Mouse (Mus musculus) limb, embryonic 12.5 days (tissue): ENCODE measurements around the gene Parva. TPM values are rescaled to one million over a fixed set of nuclear protein-coding genes. Genes with fewer than 3 reads are reported as not detected.
A peak's percentile ranks its signal among the peaks of the same experiment; 100 is the strongest.

ENCODE experiments used
- ATAC-seq: fragments of 200-750 bp; cut with Nextera tagmentation; 2 replicates; pipeline ENCODE4 v1.8.0; 2017; ENCODE audit warnings: low read depth, moderate TSS enrichment; ENCODE audit not compliant: insufficient number of reproducible peaks, insufficient read depth, low FRiP score, low TSS enrichment
- H3K27ac ChIP-seq: fragments of 300-500 bp; sonication (generic); 2 replicates; pipeline ENCODE4 v1.5.1; 2016; ENCODE audit warnings: mild to moderate bottlenecking, moderate library complexity
- H3K27me3 ChIP-seq: fragments of 300-500 bp; sonication (generic); 2 replicates; pipeline ENCODE4 v1.6.1; 2016; ENCODE audit warnings: mild to moderate bottlenecking, moderate library complexity
- H3K36me3 ChIP-seq: fragments of 300-500 bp; sonication (generic); 2 replicates; pipeline ENCODE4 v1.6.1; 2016; ENCODE audit warnings: mild to moderate bottlenecking, moderate library complexity
- H3K4me1 ChIP-seq: fragments of 300-500 bp; sonication (generic); replicated peaks from 2 replicates; pipeline ENCODE4 v1.6.1; 2016
- H3K4me2 ChIP-seq: fragments of 300-500 bp; sonication (generic); 2 replicates; pipeline ENCODE4 v1.6.1; 2016; ENCODE audit warnings: mild to moderate bottlenecking, moderate library complexity
- H3K4me3 ChIP-seq: fragments of 300-500 bp; sonication (generic); replicated peaks from 2 replicates; pipeline ENCODE4 v1.5.1; 2016; ENCODE audit warnings: mild to moderate bottlenecking
- H3K9ac ChIP-seq: fragments of 300-500 bp; sonication (generic); replicated peaks from 2 replicates; pipeline ENCODE4 v1.6.1; 2016; ENCODE audit warnings: mild to moderate bottlenecking, moderate library complexity
- H3K9me3 ChIP-seq: fragments of 300-500 bp; sonication (generic); 2 replicates; pipeline ENCODE4 v1.6.1; 2016; ENCODE audit warnings: mild to moderate bottlenecking, moderate library complexity
- WGBS: fragments of 180-500 bp; shearing (Covaris S2); methylation state at CpG from one replicate; pipeline ENCODE4 v1.1.7; 2016; 5-methylcytosine and 5-hydroxymethylcytosine counted together
- polyA plus RNA-seq: library from polyadenylated mRNA; unstranded; fragments of >200 nt; fragmentation: Nextera tagmentation; extraction: Ambion mirVana; gene quantifications from 2 replicates; pipeline ENCODE4 v1.2.1, GENCODE M21; 2016

Gene Parva
- polyA plus RNA-seq, 1 experiment from 2014 or later, result 82.7 TPM

DNA sequence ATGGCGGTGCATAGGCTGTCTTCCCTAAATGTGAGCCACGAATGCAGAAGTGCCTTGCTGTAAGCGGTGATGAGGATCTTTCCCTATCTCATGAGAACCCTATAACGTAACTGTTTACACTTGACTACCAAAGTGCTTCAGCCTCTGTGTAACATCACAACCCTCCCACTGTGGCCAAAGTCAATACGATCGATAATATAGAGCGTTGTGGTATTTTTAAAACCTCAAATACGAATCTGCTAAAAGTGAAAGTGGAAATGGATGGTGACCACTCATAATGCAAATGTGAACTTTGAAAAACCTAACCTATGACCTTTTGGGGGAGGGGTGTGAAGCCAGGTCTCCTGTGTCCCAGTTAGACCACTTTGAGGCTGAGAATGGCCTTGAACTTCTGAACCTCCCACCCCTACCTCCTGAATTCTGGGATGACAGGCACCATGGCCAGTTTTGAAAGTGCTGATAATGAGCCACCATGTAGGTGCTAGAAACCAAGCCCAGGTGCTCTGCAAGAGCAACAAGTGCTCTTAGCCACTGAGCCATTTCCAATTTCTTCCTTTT lies 87.4 kb downstream of the Parva start:
- ATAC-seq, result no peak
- no peak overlapping the region for H3K4me3 ChIP-seq
- H3K9ac ChIP-seq, result no peak overlapping the region
- H3K36me3 ChIP-seq, result no peaks in the 10 kb centered on the region
- no peak overlapping the region for H3K27ac ChIP-seq
- no peak overlapping the region for H3K4me2 ChIP-seq
- H3K27me3 ChIP-seq, result no peaks in the 10 kb centered on the region
- 95% methylated on average over 8 of the region's 8 CpGs for WGBS
- H3K4me1 ChIP-seq, result peaks cover 32% of the 10 kb centered on the region
- no peaks in the 10 kb centered on the region for H3K9me3 ChIP-seq

DNA sequence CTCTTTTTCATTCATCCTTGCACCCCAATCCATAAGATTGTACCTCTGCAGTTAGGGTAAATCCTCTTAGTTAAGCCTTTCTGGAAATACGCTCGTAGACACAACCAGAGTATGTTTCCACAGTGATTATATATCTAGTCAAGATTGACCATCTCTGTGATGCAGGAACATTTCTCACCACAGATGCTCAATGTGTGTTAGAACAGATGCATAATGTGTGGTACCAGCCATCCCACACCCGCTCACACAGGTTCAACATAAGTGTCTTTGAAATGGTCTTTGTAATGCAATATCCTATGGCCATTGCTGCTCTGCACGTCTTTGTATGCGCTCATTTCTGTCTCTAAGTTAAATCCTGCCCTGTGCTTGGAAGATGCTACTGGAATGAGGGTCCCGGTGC lies 98.2 kb downstream of the Parva start:
- ATAC-seq, result no peak

GRCm38 (mm10) chr7:112526226-112526625 lies 98.9 kb downstream of the Parva start:
- no peak for ATAC-seq

More for the DNA sequence above, 98.2 kb downstream of the Parva start:
- Histone ChIP-seq H3K27me3 (no peaks in the 10 kb centered on the region), H3K36me3 (0 out of 2 replicates have a peak, but pooled peaks cover 4% of the 10 kb centered on the region), H3K4me3 (no peak overlapping the region), H3K27ac (no peak overlapping the region), H3K4me1 (peaks cover 27% of the 10 kb centered on the region), H3K4me2 (no peak overlapping the region), H3K9me3 (no peaks in the 10 kb centered on the region), H3K9ac (no peak overlapping the region)
- 92% methylated on average over 6 of the region's 6 CpGs for WGBS

DNA sequence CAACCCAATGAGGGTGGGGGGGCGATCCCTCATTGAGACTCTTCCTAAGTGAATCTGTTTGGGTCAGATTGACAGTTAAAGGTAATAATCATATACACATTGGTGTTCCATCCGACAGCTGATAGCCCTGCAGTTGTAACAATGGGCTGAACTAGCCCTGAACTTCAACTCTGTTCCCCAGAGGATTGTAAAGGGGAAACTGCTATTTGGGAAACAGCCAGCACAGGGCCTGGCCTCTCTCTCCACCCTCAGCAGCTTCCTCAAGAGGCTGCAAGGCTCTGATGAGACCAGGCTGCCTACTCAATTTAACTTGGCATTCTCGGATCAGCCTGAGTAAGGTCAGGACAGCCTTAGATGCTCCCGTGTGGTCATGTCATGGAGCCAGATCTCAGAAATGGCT lies 99.9 kb downstream of the Parva start:
- Histone ChIP-seq H3K27ac (no peak overlapping the region), H3K36me3 (0 out of 2 replicates have a peak, but pooled peaks cover 4% of the 10 kb centered on the region), H3K4me2 (no peak overlapping the region), H3K9me3 (no peaks in the 10 kb centered on the region), H3K4me3 (no peak overlapping the region), H3K27me3 (no peaks in the 10 kb centered on the region), H3K4me1 (peaks cover 27% of the 10 kb centered on the region), H3K9ac (no peak overlapping the region)
- no peak for ATAC-seq
- WGBS, result 87% methylated on average over 4 of the region's 4 CpGs

More at GRCm38 (mm10) chr7:112526226-112526625, 98.9 kb downstream of the Parva start:
- no peak overlapping the region for H3K4me3 ChIP-seq
- H3K4me2 ChIP-seq, result no peak overlapping the region
- H3K27ac ChIP-seq, result no peak overlapping the region
- H3K36me3 ChIP-seq, result 0 out of 2 replicates have a peak, but pooled peaks cover 4% of the 10 kb centered on the region
- H3K4me1 ChIP-seq, result peaks cover 27% of the 10 kb centered on the region
- 77% methylated on average over 10 of the region's 10 CpGs for whole genome bisulfite sequencing
- H3K9me3 ChIP-seq, result no peaks in the 10 kb centered on the region
- H3K9ac ChIP-seq, result no peak overlapping the region
- H3K27me3 ChIP-seq, result no peaks in the 10 kb centered on the region

DNA sequence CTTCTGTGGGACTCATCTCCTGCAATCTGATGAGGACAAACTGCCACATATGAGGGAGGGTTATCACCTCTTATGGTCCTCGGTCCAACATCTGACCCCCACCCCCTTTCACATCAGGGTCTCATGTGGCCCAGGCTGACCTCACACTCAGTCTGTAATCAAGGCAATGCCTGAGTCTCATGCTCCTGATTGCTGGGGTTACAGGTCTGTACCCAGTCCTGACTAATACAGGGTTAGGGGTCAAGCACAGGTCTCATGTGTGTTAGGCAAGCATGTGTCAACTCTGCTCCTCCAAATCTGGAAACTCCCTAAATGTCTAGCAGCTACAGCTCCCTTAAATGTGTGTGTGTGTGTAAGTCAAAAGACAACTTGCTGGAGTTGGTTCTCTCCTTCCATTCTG lies 100.8 kb downstream of the Parva start:
- no peak overlapping the region for H3K9ac ChIP-seq
- peak overlapping the region; percentile 83 for H3K27ac ChIP-seq
- H3K4me3 ChIP-seq, result no peak overlapping the region
- H3K9me3 ChIP-seq, result no peaks in the 10 kb centered on the region
- 70% methylated on average over 1 of the region's 1 CpGs for WGBS
- 0 out of 2 replicates have a peak, but pooled peaks have one; percentile 52 for ATAC-seq
- H3K4me1 ChIP-seq, result peaks cover 27% of the 10 kb centered on the region
- H3K36me3 ChIP-seq, result 0 out of 2 replicates have a peak, but pooled peaks cover 4% of the 10 kb centered on the region
- H3K4me2 ChIP-seq, result no peak overlapping the region
- no peaks in the 10 kb centered on the region for H3K27me3 ChIP-seq

DNA sequence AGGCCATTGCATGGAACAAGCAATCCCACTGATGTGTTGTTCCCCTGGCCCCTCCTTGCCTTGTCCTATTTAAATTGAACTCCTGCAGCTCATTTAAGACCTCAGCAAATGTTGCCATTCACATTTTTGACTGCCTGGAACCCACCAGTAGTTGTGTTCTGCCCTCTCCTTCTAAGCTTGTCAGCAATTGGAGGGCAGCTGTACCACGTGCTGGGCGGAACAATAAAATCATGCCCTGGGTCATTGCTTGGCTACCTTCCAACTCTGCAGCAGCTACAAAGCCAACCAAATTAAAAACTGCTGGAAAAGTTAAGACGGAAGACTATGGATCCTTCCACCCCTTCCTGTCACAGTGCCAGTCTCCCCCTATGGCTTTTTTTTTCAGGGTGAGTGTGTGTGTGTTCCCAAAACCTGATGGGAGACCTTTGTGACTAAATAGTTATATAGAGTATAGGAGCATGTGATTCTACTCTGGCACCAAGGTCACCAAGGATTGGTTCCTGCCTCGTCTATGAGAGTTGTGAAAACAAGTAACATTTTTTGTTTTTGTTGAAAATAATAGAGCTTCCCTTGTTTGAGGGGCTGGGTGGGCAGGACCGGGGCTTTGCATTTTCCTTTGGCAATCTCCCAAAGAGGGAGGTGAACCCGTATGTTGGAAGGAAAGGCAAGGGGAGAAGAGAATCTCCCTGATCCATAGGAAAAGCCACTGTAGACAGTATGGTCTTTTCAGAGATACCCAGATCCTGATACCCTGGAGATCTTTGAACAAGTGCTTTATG lies 101.5 kb downstream of the Parva start:
- Histone ChIP-seq H3K27me3 (no peaks in the 10 kb centered on the region), H3K9ac (no peak overlapping the region), H3K4me2 (no peak overlapping the region), H3K36me3 (0 out of 2 replicates have a peak, but pooled peaks cover 4% of the 10 kb centered on the region), H3K4me3 (no peak overlapping the region), H3K4me1 (peaks cover 27% of the 10 kb centered on the region), H3K27ac (peak overlapping the region; percentile 83), H3K9me3 (no peaks in the 10 kb centered on the region)
- WGBS, result 35% methylated on average over 6 of the region's 6 CpGs
- ATAC-seq, result peak; percentile 83; the same call in 1 of the 2 replicates

- ATAC-seq, result no peak
- no peaks in the 10 kb centered on the region for H3K27me3 ChIP-seq
- peaks cover 34% of the 10 kb centered on the region for H3K4me1 ChIP-seq
- H3K4me2 ChIP-seq, result no peak overlapping the region
- H3K27ac ChIP-seq, result no peak overlapping the region
- 0 out of 2 replicates have a peak, but pooled peaks cover 4% of the 10 kb centered on the region for H3K36me3 ChIP-seq
- 58% methylated on average over 5 of the region's 5 CpGs for WGBS
- H3K9me3 ChIP-seq, result no peaks in the 10 kb centered on the region
- H3K9ac ChIP-seq, result no peak overlapping the region
- no peak overlapping the region for H3K4me3 ChIP-seq
These were observed 103.6 kb downstream of the Parva start for GRCm38 (mm10) chr7:112530924-112531323.

- 81% methylated on average over 3 of the region's 3 CpGs for WGBS
These were observed 106.8 kb downstream of the Parva start for GRCm38 (mm10) chr7:112534148-112534547.

DNA sequence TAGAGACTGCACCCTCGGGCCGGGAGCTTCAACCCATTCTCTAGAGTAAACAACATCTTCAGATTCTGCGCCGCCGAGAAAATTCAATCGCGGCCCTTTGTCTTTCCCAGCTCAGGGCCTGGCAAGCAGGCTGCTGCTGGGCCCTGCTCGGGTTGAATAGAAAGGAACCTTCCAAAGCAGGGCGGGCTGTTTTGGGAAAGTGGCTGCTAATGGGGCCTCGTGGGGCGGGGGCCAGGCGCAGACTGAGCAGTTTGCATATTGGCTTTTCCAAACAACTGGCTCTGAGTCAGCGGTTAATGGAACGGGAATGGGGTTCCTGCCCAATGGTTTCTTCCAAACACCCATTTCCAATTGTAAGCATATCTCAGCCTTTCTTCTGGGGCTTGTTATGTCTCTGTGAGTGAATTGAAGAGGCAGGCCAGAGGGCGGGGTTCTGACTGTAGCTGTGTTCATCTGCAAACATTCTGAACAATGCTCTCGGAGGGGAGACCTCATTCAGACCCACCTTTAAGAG lies 108.2 kb downstream of the Parva start:
- Histone ChIP-seq H3K9ac (no peak overlapping the region), H3K9me3 (no peaks in the 10 kb centered on the region), H3K4me2 (no peak overlapping the region), H3K27me3 (no peaks in the 10 kb centered on the region), H3K4me1 (peaks cover 7% of the 10 kb centered on the region), H3K27ac (peak overlapping the region; percentile 78), H3K36me3 (no peaks in the 10 kb centered on the region), H3K4me3 (no peak overlapping the region)
- ATAC-seq, result 0 out of 2 replicates have a peak, but pooled peaks have one; percentile 52
- 31% methylated on average over 16 of the region's 16 CpGs for WGBS

More at GRCm38 (mm10) chr7:112534148-112534547, 106.8 kb downstream of the Parva start:
- Histone ChIP-seq H3K4me2 (no peak overlapping the region), H3K27me3 (no peaks in the 10 kb centered on the region), H3K9ac (no peak overlapping the region), H3K9me3 (no peaks in the 10 kb centered on the region), H3K36me3 (no peaks in the 10 kb centered on the region), H3K27ac (no peak overlapping the region), H3K4me3 (no peak overlapping the region), H3K4me1 (peaks cover 11% of the 10 kb centered on the region)
- ATAC-seq, result no peak

- Histone ChIP-seq H3K9me3 (no peaks in the 10 kb centered on the region), H3K4me3 (no peak overlapping the region), H3K9ac (no peak overlapping the region), H3K4me1 (no peaks in the 10 kb centered on the region), H3K4me2 (no peak overlapping the region), H3K36me3 (peaks cover 60% of the 10 kb centered on the region), H3K27ac (no peak overlapping the region), H3K27me3 (no peaks in the 10 kb centered on the region)
- WGBS, result 72% methylated on average over 3 of the region's 3 CpGs
- ATAC-seq, result no peak
These were observed 121.8 kb downstream of the Parva start for GRCm38 (mm10) chr7:112549136-112549535.

DNA sequence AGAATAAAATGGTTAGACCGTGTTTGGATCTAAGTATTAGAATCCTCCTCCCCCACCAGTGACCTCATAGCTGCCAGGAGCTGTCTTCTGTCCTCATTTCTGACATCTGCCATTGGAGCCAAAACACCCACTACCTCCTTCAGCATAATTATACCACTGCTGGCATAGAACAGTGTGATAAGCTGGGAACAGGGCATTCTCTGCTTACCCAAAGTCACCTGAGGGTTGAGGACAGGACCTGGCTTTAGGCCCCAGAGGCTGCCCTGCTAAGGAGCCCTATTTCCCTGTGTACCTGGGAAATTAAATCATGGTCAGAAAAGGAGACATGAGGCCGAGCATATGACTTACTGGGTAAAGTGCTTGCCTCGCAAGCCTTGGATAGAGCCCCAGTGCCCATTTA lies 134.2 kb downstream of the Parva start:
- peaks cover 63% of the 10 kb centered on the region for H3K36me3 ChIP-seq

More for the DNA sequence above, 134.2 kb downstream of the Parva start:
- Histone ChIP-seq H3K4me1 (no peaks in the 10 kb centered on the region), H3K4me2 (no peak overlapping the region), H3K9me3 (no peaks in the 10 kb centered on the region), H3K4me3 (no peak overlapping the region), H3K9ac (no peak overlapping the region), H3K27ac (no peak overlapping the region), H3K27me3 (no peaks in the 10 kb centered on the region)
- 89% methylated on average over 3 of the region's 3 CpGs for WGBS
- ATAC-seq, result no peak
